Mouse (Mus musculus) ES-Bruce4 (cell line): Measurements from ENCODE around the gene Stx5a.

ENCODE experiments used
- CTCF ChIP-seq: IDR thresholded peaks from one replicate; pipeline ENCODE4 v1.8.1; 2011; ENCODE audit warnings: low read depth, low read length
- POLR2A ChIP-seq: IDR thresholded peaks from one replicate; pipeline ENCODE4 v1.8.1; 2011; ENCODE audit warnings: low read length; ENCODE audit not compliant: insufficient read depth

GRCm38 (mm10) chr19:8726609-8727390, 14.4 kb upstream of the Stx5a start:
- TF ChIP-seq POLR2A (no peak), CTCF (no peak)
